Mouse (Mus musculus): Measurements from ENCODE around the gene Ston1. TPM values are rescaled to one million over a fixed set of nuclear protein-coding genes. Genes with fewer than 3 reads are reported as not detected.

The Ston1 gene
- polyA plus RNA-seq (2012; rRNA removed; ENCODE audit: low replicate concordance) = 17.1 and 37.4 TPM in 2 replicates

DNA sequence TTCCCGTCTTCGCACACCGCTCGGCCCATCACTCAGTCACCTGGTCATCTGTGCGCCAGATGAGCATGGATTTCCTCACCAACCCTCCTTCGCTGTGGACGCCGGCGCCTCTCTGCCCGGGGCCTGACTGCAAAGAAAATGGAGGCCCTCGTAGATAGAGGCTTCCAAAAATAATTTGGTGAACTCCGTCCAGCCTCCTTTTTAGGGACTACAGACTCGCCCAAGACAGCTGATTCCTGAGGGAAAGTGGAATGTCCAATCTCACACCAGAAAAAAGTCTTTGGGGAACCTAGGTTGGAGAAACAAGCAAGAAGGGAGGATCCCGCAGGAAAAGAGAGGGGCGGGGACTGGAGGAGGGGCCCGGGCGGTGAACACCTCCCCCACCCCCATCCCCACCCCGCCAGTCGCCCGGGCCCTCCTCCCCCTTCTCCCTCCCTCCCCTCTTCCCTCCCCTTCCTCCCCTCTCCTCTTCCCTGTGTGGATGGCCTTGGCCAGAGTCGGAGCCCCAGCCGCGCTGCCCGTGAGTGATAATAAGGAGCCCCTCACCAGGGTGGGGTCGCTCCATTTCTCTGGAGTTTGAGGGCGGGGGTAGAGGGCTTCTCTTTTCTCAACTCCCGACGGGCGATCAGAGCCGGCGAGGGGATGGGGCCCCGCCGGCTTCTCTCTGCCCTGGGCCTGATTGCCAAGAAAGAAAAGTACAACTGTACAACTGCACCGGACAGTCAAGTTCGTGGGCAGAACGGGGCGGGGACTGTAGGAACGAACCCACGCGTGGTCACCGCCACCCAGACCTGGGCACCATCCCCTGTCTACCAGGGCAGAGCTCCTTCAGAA is at the start of gene Ston1:
Ston1 (plus strand) TSS at position 463 of the 834 bp plus-strand sequence.

GRCm38 (mm10) chr17:88668452-88668851 is 71.0 kb downstream of the Ston1 start, which contains the start of gene Gtf2a1l:
Gtf2a1l (plus strand) TSS chr17:88668660.

Other genes with a start within 250 kb of the Ston1 start
- gene Foxn2, start 157.0 kb upstream of the Ston1 start, polyA plus RNA-seq (2012; rRNA removed; ENCODE audit: low replicate concordance) = 5.1 and 7.9 TPM in 2 replicates
- gene Ppp1r21, start 67.6 kb upstream of the Ston1 start, polyA plus RNA-seq (2012; rRNA removed; ENCODE audit: low replicate concordance) = 23.3 and 32.2 TPM in 2 replicates
- 0.31 TPM in 1 of 2 replicates, not detected in the other for gene Gtf2a1l, start 71.0 kb downstream of the Ston1 start, polyA plus RNA-seq (2012; rRNA removed; ENCODE audit: low replicate concordance)
- gene Lhcgr, start 194.3 kb downstream of the Ston1 start, polyA plus RNA-seq (2012; rRNA removed; ENCODE audit: low replicate concordance) = 0.19 and 0.36 TPM in 2 replicates